Mouse (Mus musculus): ENCODE measurements around the gene Saa3. TPM values are rescaled to one million over a fixed set of nuclear protein-coding genes. Genes with fewer than 3 reads are reported as not detected.

Saa3 gene
- 3.6 and 49.8 TPM in 2 replicates for polyA plus RNA-seq (2015; fragmentation: Nextera tagmentation; extraction: Ambion mirVana)

DNA sequence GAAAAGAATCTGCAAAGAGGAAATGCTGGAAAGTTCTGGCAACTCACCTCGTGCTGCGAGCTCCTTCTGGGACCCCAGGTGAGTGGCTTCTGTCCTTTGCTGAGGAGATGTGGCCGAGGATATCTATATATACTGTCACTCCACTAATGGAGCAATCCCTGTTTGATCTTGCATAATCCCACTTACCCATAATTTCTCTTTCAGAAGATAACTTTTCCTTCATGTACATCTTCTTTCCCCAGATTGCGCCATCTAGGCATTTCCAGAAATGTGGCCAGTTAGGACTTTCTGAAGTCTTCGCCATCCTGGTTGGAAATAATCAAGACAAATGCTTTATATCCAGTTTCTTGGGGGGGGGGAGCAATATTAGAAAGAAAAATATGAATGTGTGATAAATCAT is at the start of gene Saa3:
Gene Saa3 (minus strand): TSS at position 101 of the 400 bp plus-strand sequence.

DNA sequence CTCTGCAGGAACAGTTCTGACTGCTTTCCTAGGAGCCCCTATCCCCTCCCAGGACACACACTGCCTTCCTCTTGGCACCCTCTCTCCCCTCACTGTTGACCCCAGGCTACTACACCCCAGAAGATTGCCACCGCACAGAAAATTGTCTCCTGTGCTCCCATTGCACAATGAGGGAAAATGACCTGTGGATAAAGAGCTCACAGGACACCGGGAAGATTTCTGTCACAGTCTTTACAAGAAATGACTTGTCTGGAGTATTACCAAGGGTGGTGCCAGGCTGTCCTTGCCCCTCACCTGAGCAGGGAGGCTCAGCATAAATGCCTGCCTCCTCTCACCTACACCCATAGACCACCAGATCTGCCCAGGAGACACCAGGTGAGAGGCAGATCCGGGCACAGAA is 36.0 kb upstream of the Saa3 start, which contains the start of gene Saa2:
Gene Saa2 (plus strand): TSS at position 301 of the 400 bp plus-strand sequence.

GRCm38 (mm10) chr7:46742880-46743279 is 27.4 kb upstream of the Saa3 start, which contains the start of gene Saa1:
Gene Saa1 (minus strand): TSS chr7:46742980.

DNA sequence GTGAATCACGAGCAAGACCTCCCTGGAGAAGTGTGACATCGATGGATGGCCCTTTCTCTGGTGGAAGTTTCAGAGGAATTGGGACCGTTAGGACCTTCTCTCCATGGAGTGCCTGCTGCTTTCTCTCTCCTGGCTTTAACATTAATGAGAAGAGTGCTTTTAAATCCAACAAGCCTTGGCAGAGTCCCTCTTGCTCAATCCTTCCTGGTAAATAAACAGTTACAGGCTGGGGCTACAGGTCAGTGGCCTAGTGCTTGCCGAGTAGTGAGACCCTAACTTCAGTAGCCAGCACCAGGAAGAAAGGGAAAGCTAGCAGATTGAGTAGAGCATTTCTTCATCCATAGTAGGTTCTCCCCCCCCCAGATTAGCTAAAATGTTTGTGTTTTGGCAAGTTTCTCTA is 17.0 kb upstream of the Saa3 start, which contains the start of gene Saa4:
Gene Saa4 (minus strand): TSS at position 146 of the 400 bp plus-strand sequence.

DNA sequence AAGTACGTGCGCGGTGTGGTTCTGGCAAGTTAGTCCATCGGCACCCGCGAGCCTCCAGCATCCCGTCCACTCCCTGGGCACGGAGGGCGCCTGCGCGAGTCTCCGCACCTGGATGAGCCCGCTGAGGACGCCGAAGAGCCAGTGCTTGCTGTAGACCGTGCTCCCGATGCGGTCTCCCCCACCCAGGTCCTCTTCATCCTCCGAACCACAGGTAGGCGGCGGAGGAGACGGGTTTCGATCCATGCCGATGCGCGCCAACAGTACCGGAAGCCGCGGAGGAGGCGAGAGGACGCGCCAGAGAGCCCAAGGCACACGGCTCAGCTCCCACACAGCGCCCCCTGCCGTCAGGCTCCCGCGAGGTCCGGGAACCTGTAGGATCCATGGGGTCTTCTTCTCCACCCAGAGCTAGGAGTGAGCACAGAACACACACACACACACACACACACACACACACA is 5.1 kb downstream of the Saa3 start, which contains the start of gene Saal1:
Gene Saal1 (minus strand): TSS at position 291 of the 455 bp plus-strand sequence.

GRCm38 (mm10) chr7:46672160-46672672 is 43.3 kb downstream of the Saa3 start, which contains the start of gene Tph1:
Gene Tph1 (minus strand): TSS chr7:46672537.

Other genes starting within 250 kb of the Saa3 start
- gene Sergef, start 75.9 kb downstream of the Saa3 start, polyA plus RNA-seq (2015; fragmentation: Nextera tagmentation; extraction: Ambion mirVana): 9.1 and 9.7 TPM in 2 replicates
- 1.3 and 8.3 TPM in 2 replicates for gene Tph1, start 43.2 kb downstream of the Saa3 start, polyA plus RNA-seq (2015; fragmentation: Nextera tagmentation; extraction: Ambion mirVana)
- 11.8 and 13.0 TPM in 2 replicates for gene Saal1, start 5.0 kb downstream of the Saa3 start, polyA plus RNA-seq (2015; fragmentation: Nextera tagmentation; extraction: Ambion mirVana)
- gene Saa4, start 16.9 kb upstream of the Saa3 start, polyA plus RNA-seq (2015; fragmentation: Nextera tagmentation; extraction: Ambion mirVana): not detected in 2 replicates
- gene Saa1, start 27.3 kb upstream of the Saa3 start, polyA plus RNA-seq (2015; fragmentation: Nextera tagmentation; extraction: Ambion mirVana): not detected in 2 replicates
- gene Saa2, start 36.1 kb upstream of the Saa3 start, polyA plus RNA-seq (2015; fragmentation: Nextera tagmentation; extraction: Ambion mirVana): not detected in 2 replicates
- gene Hps5, start 80.4 kb upstream of the Saa3 start, polyA plus RNA-seq (2015; fragmentation: Nextera tagmentation; extraction: Ambion mirVana): 6.7 and 7.4 TPM in 2 replicates
- 35.1 and 38.9 TPM in 2 replicates for gene Gtf2h1, start 80.4 kb upstream of the Saa3 start, polyA plus RNA-seq (2015; fragmentation: Nextera tagmentation; extraction: Ambion mirVana)
- 1,169 and 1,232 TPM in 2 replicates for gene Ldha, start 125.8 kb upstream of the Saa3 start, polyA plus RNA-seq (2015; fragmentation: Nextera tagmentation; extraction: Ambion mirVana)
- gene Ldhc, start 145.5 kb upstream of the Saa3 start, polyA plus RNA-seq (2015; fragmentation: Nextera tagmentation; extraction: Ambion mirVana): not detected in 2 replicates
- 95.5 and 110 TPM in 2 replicates for gene Tsg101, start 204.3 kb upstream of the Saa3 start, polyA plus RNA-seq (2015; fragmentation: Nextera tagmentation; extraction: Ambion mirVana)
- gene Uevld, start 242.8 kb upstream of the Saa3 start, polyA plus RNA-seq (2015; fragmentation: Nextera tagmentation; extraction: Ambion mirVana): 6.6 and 7.9 TPM in 2 replicates